Mouse (Mus musculus) liver, embryonic 13.5 days (tissue): Measurements from ENCODE around the gene Shisa5. TPM values are rescaled to one million over a fixed set of nuclear protein-coding genes. Genes with fewer than 3 reads are reported as not detected.
A peak's percentile ranks its signal among the peaks of the same experiment; 100 is the strongest.

ENCODE experiments used
- ATAC-seq: fragments of 200-750 bp; cut with Nextera tagmentation; 2 replicates; pipeline ENCODE4 v1.8.0; 2017; ENCODE audit warnings: low read depth, mild to moderate bottlenecking, moderate number of reproducible peaks, moderate library complexity
- DNase-seq: peaks from one replicate; pipeline ENCODE4 v3.0.0; 2022
- H3K27ac ChIP-seq: fragments of 300-500 bp; sonication (generic); 2 replicates; pipeline ENCODE4 v1.5.1; 2015; ENCODE audit warnings: moderate library complexity, mild to moderate bottlenecking, inconsistent platforms
- H3K27me3 ChIP-seq: fragments of 300-500 bp; sonication (generic); 2 replicates; pipeline ENCODE4 v1.6.1; 2015; ENCODE audit warnings: mild to moderate bottlenecking, inconsistent platforms
- H3K36me3 ChIP-seq: fragments of 300-500 bp; sonication (generic); 2 replicates; pipeline ENCODE4 v1.6.1; 2015; ENCODE audit warnings: mild to moderate bottlenecking, inconsistent platforms
- H3K4me1 ChIP-seq: fragments of 300-500 bp; sonication (generic); replicated peaks from 2 replicates; pipeline ENCODE4 v1.6.1; 2015; ENCODE audit warnings: inconsistent platforms
- H3K4me2 ChIP-seq: fragments of 300-500 bp; sonication (generic); 2 replicates; pipeline ENCODE4 v1.6.1; 2015; ENCODE audit warnings: inconsistent platforms, mild to moderate bottlenecking, moderate library complexity
- H3K4me3 ChIP-seq: fragments of 300-500 bp; sonication (generic); replicated peaks from 2 replicates; pipeline ENCODE4 v1.5.1; 2015; ENCODE audit warnings: mild to moderate bottlenecking, inconsistent platforms
- H3K9ac ChIP-seq: fragments of 300-500 bp; sonication (generic); 2 replicates; pipeline ENCODE4 v1.6.1; 2015; ENCODE audit warnings: mild to moderate bottlenecking, inconsistent platforms
- H3K9me3 ChIP-seq: fragments of 300-500 bp; sonication (generic); replicated peaks from 2 replicates; pipeline ENCODE4 v1.6.1; 2016; ENCODE audit warnings: inconsistent platforms
- WGBS: fragments of 180-500 bp; shearing (Covaris S2); methylation state at CpG from one replicate; pipeline ENCODE4 v1.1.7; 2015; ENCODE audit not compliant: insufficient replicate concordance; 5-methylcytosine and 5-hydroxymethylcytosine counted together
- polyA plus RNA-seq: library from polyadenylated mRNA; unstranded; fragments of >200 nt; fragmentation: Nextera tagmentation; extraction: Ambion mirVana; gene quantifications from 2 replicates; pipeline ENCODE4 v1.2.1, GENCODE M21; 2015

Gene Shisa5
- polyA plus RNA-seq, 1 experiment from 2014 or later, result 20.0 TPM

GRCm38 (mm10) chr9:109003201-109003600 lies 35.2 kb upstream of the Shisa5 start:
- Histone ChIP-seq H3K9ac (no peak overlapping the region), H3K27me3 (no peaks in the 10 kb centered on the region), H3K27ac (no peak overlapping the region), H3K4me1 (peaks cover 20% of the 10 kb centered on the region), H3K4me2 (no peak overlapping the region), H3K36me3 (no peaks in the 10 kb centered on the region), H3K9me3 (no peaks in the 10 kb centered on the region), H3K4me3 (no peak overlapping the region)
- DNase-seq, result peak; percentile 42
- no peak for ATAC-seq
- WGBS, result 29% methylated on average over 2 of the region's 2 CpGs

GRCm38 (mm10) chr9:109007025-109007780 lies 31.2 kb upstream of the Shisa5 start:
- Histone ChIP-seq H3K27ac (no peak overlapping the region), H3K36me3 (no peaks in the 10 kb centered on the region), H3K4me3 (no peak overlapping the region), H3K4me1 (peaks cover 24% of the 10 kb centered on the region), H3K27me3 (no peaks in the 10 kb centered on the region), H3K4me2 (no peak overlapping the region), H3K9ac (no peak overlapping the region), H3K9me3 (no peaks in the 10 kb centered on the region)
- DNase-seq, result no peak
- ATAC-seq, result no peak
- 61% methylated on average over 21 of the region's 21 CpGs for WGBS

- no peak overlapping the region for H3K4me2 ChIP-seq
- no peak overlapping the region for H3K4me3 ChIP-seq
- no peaks in the 10 kb centered on the region for H3K27me3 ChIP-seq
- H3K9ac ChIP-seq, result no peak overlapping the region; the same call in 1 of the 2 replicates
- DNase-seq (no peak), ATAC-seq (no peak)
- no peaks in the 10 kb centered on the region for H3K36me3 ChIP-seq
- no peaks in the 10 kb centered on the region for H3K9me3 ChIP-seq
- H3K4me1 ChIP-seq, result peaks cover 24% of the 10 kb centered on the region
- 74% methylated on average over 9 of the region's 9 CpGs for WGBS
- H3K27ac ChIP-seq, result no peak overlapping the region
Measured at GRCm38 (mm10) chr9:109008081-109008480, 30.3 kb upstream of the Shisa5 start.

- Histone ChIP-seq H3K4me1 (peaks cover 26% of the 10 kb centered on the region), H3K36me3 (no peaks in the 10 kb centered on the region), H3K9ac (no peak overlapping the region), H3K4me3 (no peak overlapping the region), H3K27ac (0 out of 2 replicates have a peak overlapping the region, but pooled peaks have one; percentile 18), H3K4me2 (0 out of 2 replicates have a peak overlapping the region, but pooled peaks have one; percentile 17), H3K9me3 (no peaks in the 10 kb centered on the region), H3K27me3 (0 out of 2 replicates have a peak, but pooled peaks cover 3% of the 10 kb centered on the region)
- no peak for ATAC-seq
- WGBS, result 57% methylated on average over 10 of the region's 10 CpGs
- no peak for DNase-seq
Measured at GRCm38 (mm10) chr9:109008994-109009635, 29.2 kb upstream of the Shisa5 start.

GRCm38 (mm10) chr9:109009636-109010315 lies 28.6 kb upstream of the Shisa5 start:
- ATAC-seq (peak; percentile 86), DNase-seq (peak; percentile 57)
- Histone ChIP-seq H3K27me3 (0 out of 2 replicates have a peak, but pooled peaks cover 3% of the 10 kb centered on the region), H3K4me3 (no peak overlapping the region), H3K27ac (0 out of 2 replicates have a peak overlapping the region, but pooled peaks have one; percentile 18), H3K9ac (no peak overlapping the region), H3K4me1 (peaks cover 32% of the 10 kb centered on the region), H3K36me3 (no peaks in the 10 kb centered on the region), H3K4me2 (peak overlapping the region; percentile 17; the same call in 1 of the 2 replicates), H3K9me3 (no peaks in the 10 kb centered on the region)
- 27% methylated on average over 17 of the region's 17 CpGs for WGBS

GRCm38 (mm10) chr9:109010316-109010690 lies 28.1 kb upstream of the Shisa5 start:
- no peak overlapping the region for H3K4me3 ChIP-seq
- H3K9me3 ChIP-seq, result no peaks in the 10 kb centered on the region
- H3K4me2 ChIP-seq, result no peak overlapping the region
- WGBS, result 77% methylated on average over 14 of the region's 14 CpGs
- H3K36me3 ChIP-seq, result no peaks in the 10 kb centered on the region
- 0 out of 2 replicates have a peak overlapping the region, but pooled peaks have one; percentile 18 for H3K27ac ChIP-seq
- 0 out of 2 replicates have a peak, but pooled peaks cover 3% of the 10 kb centered on the region for H3K27me3 ChIP-seq
- ATAC-seq (no peak), DNase-seq (no peak)
- peaks cover 36% of the 10 kb centered on the region for H3K4me1 ChIP-seq
- no peak overlapping the region for H3K9ac ChIP-seq

GRCm38 (mm10) chr9:109015397-109015796 lies 23.0 kb upstream of the Shisa5 start:
- H3K4me3 ChIP-seq, result no peak overlapping the region
- peak overlapping the region; percentile 30 for H3K4me2 ChIP-seq
- 0 out of 2 replicates have a peak overlapping the region, but pooled peaks have one; percentile 9 for H3K9ac ChIP-seq
- H3K27ac ChIP-seq, result 0 out of 2 replicates have a peak overlapping the region, but pooled peaks have one; percentile 35
- 18% methylated on average over 8 of the region's 8 CpGs for WGBS
- ATAC-seq (peak; percentile 67), DNase-seq (no peak)
- H3K27me3 ChIP-seq, result peaks cover 3% of the 10 kb centered on the region; the same call in 1 of the 2 replicates
- H3K4me1 ChIP-seq, result peaks cover 42% of the 10 kb centered on the region
- H3K9me3 ChIP-seq, result no peaks in the 10 kb centered on the region
- no peaks in the 10 kb centered on the region for H3K36me3 ChIP-seq

GRCm38 (mm10) chr9:109016973-109017604 lies 21.3 kb upstream of the Shisa5 start:
- Histone ChIP-seq H3K9ac (peak overlapping the region; percentile 53), H3K4me3 (peak overlapping the region; percentile 5), H3K27me3 (peaks cover 3% of the 10 kb centered on the region; the same call in 1 of the 2 replicates), H3K4me2 (peak overlapping the region; percentile 52), H3K27ac (peak overlapping the region; percentile 77), H3K36me3 (no peaks in the 10 kb centered on the region), H3K4me1 (peaks cover 42% of the 10 kb centered on the region), H3K9me3 (no peaks in the 10 kb centered on the region)
- WGBS, result 9% methylated on average over 11 of the region's 11 CpGs
- peak; percentile 65 for DNase-seq
- peak; percentile 90 for ATAC-seq

GRCm38 (mm10) chr9:109021428-109021827 lies 16.9 kb upstream of the Shisa5 start:
- H3K27me3 ChIP-seq, result no peaks in the 10 kb centered on the region; the same call in 1 of the 2 replicates
- no peaks in the 10 kb centered on the region for H3K9me3 ChIP-seq
- no peaks in the 10 kb centered on the region for H3K36me3 ChIP-seq
- ATAC-seq (no peak), DNase-seq (no peak)
- H3K27ac ChIP-seq, result no peak overlapping the region
- H3K9ac ChIP-seq, result no peak overlapping the region
- no peak overlapping the region for H3K4me3 ChIP-seq
- H3K4me1 ChIP-seq, result peaks cover 20% of the 10 kb centered on the region
- no peak overlapping the region for H3K4me2 ChIP-seq
- WGBS, result 46% methylated on average over 4 of the region's 4 CpGs

GRCm38 (mm10) chr9:109022866-109023685 lies 15.3 kb upstream of the Shisa5 start:
- H3K27me3 ChIP-seq, result no peaks in the 10 kb centered on the region; the same call in 1 of the 2 replicates
- no peak overlapping the region for H3K9ac ChIP-seq
- H3K4me3 ChIP-seq, result no peak overlapping the region
- no peak overlapping the region for H3K27ac ChIP-seq
- H3K4me2 ChIP-seq, result no peak overlapping the region
- no peak for ATAC-seq
- no peak for DNase-seq
- no peaks in the 10 kb centered on the region for H3K36me3 ChIP-seq
- H3K9me3 ChIP-seq, result no peaks in the 10 kb centered on the region
- H3K4me1 ChIP-seq, result peaks cover 3% of the 10 kb centered on the region
- WGBS, result 61% methylated on average over 17 of the region's 17 CpGs
